Comparison of ENCODE assay signal across 12 mouse cellular contexts in genomic region chr1:161038968-161039721, GRCm38 (mm10). TPM values are rescaled to one million over a fixed set of nuclear protein-coding genes. Genes with fewer than 3 reads are reported as not detected.
DNase-seq lines count a peak whose midpoint lies in the region; ATAC-seq lines count a peak whose summit lies in the region.
"Had no signal": no experiment of that assay in that cellular context is flagged by ENCODE, and none has a peak within 500 bp of the region (broad histone marks: within the 10 kb centered on the region; RNA-seq: fewer than 3 reads in every experiment).

No protein-coding gene starts in this region.

- H3K36me3 ChIP-seq in heart, embryonic 13.5 days = peaks cover 66% of the 10 kb centered on the region
- H3K36me3 ChIP-seq in hindbrain, embryonic 14.5 days (replicated peaks; ENCODE audit: control insufficient read depth, insufficient read depth) = peaks cover 73% of the 10 kb centered on the region
- H3K36me3 ChIP-seq in midbrain, embryonic 13.5 days = peaks cover 47% of the 10 kb centered on the region

- H3K27me3 ChIP-seq in heart, embryonic 13.5 days (replicated peaks) = no peaks in the 10 kb centered on the region
- no peaks in the 10 kb centered on the region for H3K27me3 ChIP-seq in hindbrain, embryonic 14.5 days (ENCODE audit: control insufficient read depth, insufficient read depth, low read length)
- H3K27me3 ChIP-seq in midbrain, embryonic 13.5 days = no peaks in the 10 kb centered on the region
- H3K27me3 ChIP-seq: lung, embryonic 15.5 days had no signal

- peak overlapping the region; percentile 70 for H3K27ac ChIP-seq in heart, embryonic 13.5 days (replicated peaks)
- no peak overlapping the region; the same call in 1 of the 2 replicates for H3K27ac ChIP-seq in hindbrain, embryonic 14.5 days
- peak overlapping the region; percentile 41 for H3K27ac ChIP-seq in midbrain, embryonic 13.5 days

- no peak for ATAC-seq in heart, embryonic 13.5 days (ENCODE audit: extremely low read depth, insufficient number of reproducible peaks, low FRiP score, low TSS enrichment)
- ATAC-seq in hindbrain, embryonic 14.5 days (ENCODE audit: low FRiP score) = no peak
- ATAC-seq in midbrain, embryonic 13.5 days = no peak
- no peak for ATAC-seq in inflammation-experienced regulatory T-cells, adult 6 months

- H3K4me1 ChIP-seq in heart, embryonic 13.5 days = peaks cover 20% of the 10 kb centered on the region
- peaks cover 19% of the 10 kb centered on the region; the same call in 1 of the 2 replicates for H3K4me1 ChIP-seq in hindbrain, embryonic 14.5 days (replicated peaks; ENCODE audit: control insufficient read depth, insufficient read depth, low read length)
- peaks cover 26% of the 10 kb centered on the region for H3K4me1 ChIP-seq in midbrain, embryonic 13.5 days (replicated peaks)

- no peak overlapping the region for H3K4me3 ChIP-seq in heart, embryonic 13.5 days
- H3K4me3 ChIP-seq in hindbrain, embryonic 14.5 days (replicated peaks; ENCODE audit: low read length) = no peak overlapping the region
- no peak overlapping the region for H3K4me3 ChIP-seq in midbrain, embryonic 13.5 days (replicated peaks)
- H3K4me3 ChIP-seq: lung, embryonic 15.5 days had no signal

- no peak overlapping the region for H3K9ac ChIP-seq in heart, embryonic 13.5 days
- H3K9ac ChIP-seq in hindbrain, embryonic 14.5 days = 0 out of 2 replicates have a peak overlapping the region, but pooled peaks have one; percentile 24
- no peak overlapping the region for H3K9ac ChIP-seq in midbrain, embryonic 13.5 days (replicated peaks)
- H3K9ac ChIP-seq: lung, embryonic 15.5 days had no signal

- intact Hi-C loops in gastrocnemius, postnatal 36 days (cut with DNase I) = no loop called here

- H3K9me3 ChIP-seq in heart, embryonic 13.5 days = no peaks in the 10 kb centered on the region
- no peaks in the 10 kb centered on the region for H3K9me3 ChIP-seq in hindbrain, embryonic 14.5 days (ENCODE audit: control insufficient read depth, low read length)
- H3K9me3 ChIP-seq in midbrain, embryonic 13.5 days = no peaks in the 10 kb centered on the region
- H3K9me3 ChIP-seq: G1E; lung, embryonic 15.5 days had no signal

- 16% methylated on average over 3 of the region's 3 CpGs for WGBS in heart, embryonic 13.5 days
- WGBS in hindbrain, embryonic 14.5 days = 9% methylated on average over 3 of the region's 3 CpGs
- WGBS in midbrain, embryonic 13.5 days = 10% methylated on average over 3 of the region's 3 CpGs

- no peak overlapping the region for H3K4me2 ChIP-seq in heart, embryonic 13.5 days
- H3K4me2 ChIP-seq in hindbrain, embryonic 14.5 days (replicated peaks) = no peak overlapping the region
- no peak overlapping the region for H3K4me2 ChIP-seq in midbrain, embryonic 13.5 days (replicated peaks)

- no peak for DNase-seq in heart, adult 9 months (ENCODE audit: low spot score in 2 of 2)
- peak; percentile 47 for DNase-seq in c-Kit-positive CD71-positive TER-119-positive erythroid progenitor cells, embryonic 14.5 days (ENCODE audit: low spot score)
- no peak for DNase-seq in hindbrain, embryonic 14.5 days (ENCODE audit: low spot score)
- no peak for DNase-seq in gastrocnemius, postnatal 36 days
- DNase-seq in urinary bladder, postnatal 14 days (ENCODE audit: low spot score) = no peak
- DNase-seq: kidney, adult 11 months; right cerebral cortex, postnatal 25 days had no signal

RNA-seq across cellular contexts. Expression of gene Zbtb37, which starts 4.5 kb away (rescaled TPM):
- 6.3 TPM in 2 replicates for polyA plus RNA-seq in heart, embryonic 13.5 days (2015; fragmentation: Nextera tagmentation; extraction: Ambion mirVana)
- polyA plus RNA-seq in hindbrain, embryonic 14.5 days (2014; fragmentation: Nextera tagmentation; extraction: Ambion mirVana) = 16.3 and 18.6 TPM in 2 replicates
- 13.6 and 14.1 TPM in 2 replicates for polyA plus RNA-seq in midbrain, embryonic 13.5 days (2015; fragmentation: Nextera tagmentation; extraction: Ambion mirVana)
- total RNA-seq in gastrocnemius, postnatal 36 days (2021) = 1 to 10 TPM; 5.3 to 7.1 TPM
- 1 to 10 TPM; 6.0 to 8.8 (median 7.1) TPM for polyA plus RNA-seq in inflammation-experienced regulatory T-cells, adult 6 months (2017; shearing (Covaris generic))

RNA-seq across cellular contexts. Expression of gene Dars2, which starts 31.3 kb away (rescaled TPM):
- 29.3 and 31.0 TPM in 2 replicates for polyA plus RNA-seq in heart, embryonic 13.5 days (2015; fragmentation: Nextera tagmentation; extraction: Ambion mirVana)
- 28.3 and 30.8 TPM in 2 replicates for polyA plus RNA-seq in hindbrain, embryonic 14.5 days (2014; fragmentation: Nextera tagmentation; extraction: Ambion mirVana)
- 29.5 and 31.5 TPM in 2 replicates for polyA plus RNA-seq in midbrain, embryonic 13.5 days (2015; fragmentation: Nextera tagmentation; extraction: Ambion mirVana)
- total RNA-seq in gastrocnemius, postnatal 36 days (2021) = 10 to 100 TPM; 11.4 to 11.7 TPM
- 10 to 100 TPM; 15.0 to 27.5 (median 16.3) TPM for polyA plus RNA-seq in inflammation-experienced regulatory T-cells, adult 6 months (2017; shearing (Covaris generic))

RNA-seq across cellular contexts. Expression of gene Cenpl, which starts 31.4 kb away (rescaled TPM):
- 19.7 and 21.6 TPM in 2 replicates for polyA plus RNA-seq in heart, embryonic 13.5 days (2015; fragmentation: Nextera tagmentation; extraction: Ambion mirVana)
- polyA plus RNA-seq in hindbrain, embryonic 14.5 days (2014; fragmentation: Nextera tagmentation; extraction: Ambion mirVana) = 9.4 and 10.8 TPM in 2 replicates
- 19.1 and 22.1 TPM in 2 replicates for polyA plus RNA-seq in midbrain, embryonic 13.5 days (2015; fragmentation: Nextera tagmentation; extraction: Ambion mirVana)
- under 1 TPM; 0.52 to 0.64 TPM for total RNA-seq in gastrocnemius, postnatal 36 days (2021)
- 10 to 100 TPM; 15.8 to 44.5 (median 19.1) TPM for polyA plus RNA-seq in inflammation-experienced regulatory T-cells, adult 6 months (2017; shearing (Covaris generic))
